Mouse (Mus musculus) c-Kit-positive CD71-negative TER-119-negative erythroid progenitor cells, embryonic 14.5 days (primary cell): Measurements from ENCODE around the gene Apopt1.
A peak's percentile ranks its signal among the peaks of the same experiment; 100 is the strongest.

Source experiments
- DNase-seq: peaks from one replicate; pipeline ENCODE4 v3.0.0-alpha.2; 2013; ENCODE audit warnings: low read depth

Gene Apopt1

DNA sequence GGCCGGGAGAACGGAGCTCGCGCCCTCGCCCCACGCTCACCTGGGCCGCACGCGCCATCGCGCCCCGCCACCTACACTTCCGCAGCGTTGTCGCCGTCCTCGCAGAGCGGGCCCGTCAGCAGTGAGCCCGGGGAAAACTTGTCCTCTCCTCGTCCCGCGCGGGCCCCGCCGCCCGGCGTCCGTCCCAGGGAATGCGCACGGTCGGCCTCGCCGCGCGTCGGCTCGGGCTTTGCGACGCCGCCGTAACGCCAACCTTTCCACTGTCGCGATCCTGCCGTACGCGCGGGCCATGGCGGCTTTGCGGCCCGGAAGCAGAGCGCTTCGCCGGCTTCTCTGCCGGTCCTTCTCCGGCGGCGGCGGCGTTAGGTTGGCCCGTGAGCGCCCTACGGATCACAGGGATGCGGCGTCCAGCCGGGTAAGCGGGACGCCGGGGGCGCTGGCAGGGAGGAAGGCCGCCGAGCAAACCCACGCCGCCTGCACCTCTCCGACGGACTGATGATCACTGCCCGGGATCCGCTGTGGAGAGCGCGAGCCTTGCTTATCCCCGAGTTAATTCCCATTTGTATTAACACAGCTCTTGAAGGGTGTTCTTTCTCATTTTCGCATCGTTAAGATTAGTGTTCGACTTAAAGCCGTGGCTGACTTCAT is at the start of gene Apopt1, which contains the start of gene Bag5:
Gene Apopt1 (plus strand): TSS at position 258 of the 648 bp plus-strand sequence.
Gene Bag5 (minus strand): TSS at position 254 of the 648 bp plus-strand sequence.
- peak; percentile 82 for DNase-seq

GRCm38 (mm10) chr12:111664144-111664634 is 48.9 kb upstream of the Apopt1 start:
- no peak for DNase-seq

- DNase-seq = no peak
These were observed 47.8 kb upstream of the Apopt1 start for GRCm38 (mm10) chr12:111665041-111665880.

- no peak for DNase-seq
These were observed 46.7 kb upstream of the Apopt1 start for GRCm38 (mm10) chr12:111666380-111666779.

DNA sequence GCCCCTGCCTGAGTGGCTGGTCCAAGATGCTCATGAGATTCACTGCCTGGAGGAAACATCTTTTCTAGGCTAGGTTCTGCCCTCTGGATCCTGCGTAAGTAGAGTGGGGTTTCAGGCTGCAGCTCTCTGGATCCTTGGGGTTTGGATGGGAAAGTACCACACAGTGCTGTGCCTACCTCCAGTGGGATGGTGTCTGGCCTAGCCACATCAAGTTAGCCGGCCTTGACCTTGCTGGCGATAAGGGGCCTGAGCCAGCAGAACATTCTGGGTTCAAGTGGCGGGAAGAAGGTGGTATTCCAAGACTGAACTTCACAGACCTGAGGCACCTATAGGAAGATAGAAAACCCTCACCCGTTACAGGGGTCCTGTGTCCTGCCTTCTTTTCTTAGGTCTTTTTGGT is 45.6 kb upstream of the Apopt1 start:
- no peak for DNase-seq

DNA sequence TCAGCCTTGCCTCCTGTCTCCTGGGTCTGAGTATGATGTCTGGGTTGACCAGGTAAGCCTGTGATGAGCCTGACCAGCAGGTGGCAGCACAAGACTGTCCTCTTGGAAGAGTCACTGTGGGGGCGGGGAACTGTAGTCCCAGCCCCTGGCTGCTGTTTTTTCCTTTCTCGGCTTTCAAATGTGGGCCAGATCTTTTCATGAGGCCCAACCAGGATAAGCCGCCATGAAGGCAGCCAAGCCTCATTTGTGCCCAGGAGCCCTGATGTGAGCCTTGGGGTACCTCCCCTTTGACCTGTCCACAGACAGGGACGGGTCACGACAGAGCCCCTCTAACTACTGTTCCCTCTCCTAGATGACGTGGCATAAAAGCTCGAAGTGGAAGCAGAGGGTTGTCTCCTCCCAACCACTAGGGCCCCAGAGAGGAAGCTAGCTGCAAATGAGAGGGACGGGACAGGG is 44.6 kb upstream of the Apopt1 start:
- peak; percentile 96 for DNase-seq

- DNase-seq = no peak
These were observed 43.9 kb upstream of the Apopt1 start for GRCm38 (mm10) chr12:111669000-111669788.

DNA sequence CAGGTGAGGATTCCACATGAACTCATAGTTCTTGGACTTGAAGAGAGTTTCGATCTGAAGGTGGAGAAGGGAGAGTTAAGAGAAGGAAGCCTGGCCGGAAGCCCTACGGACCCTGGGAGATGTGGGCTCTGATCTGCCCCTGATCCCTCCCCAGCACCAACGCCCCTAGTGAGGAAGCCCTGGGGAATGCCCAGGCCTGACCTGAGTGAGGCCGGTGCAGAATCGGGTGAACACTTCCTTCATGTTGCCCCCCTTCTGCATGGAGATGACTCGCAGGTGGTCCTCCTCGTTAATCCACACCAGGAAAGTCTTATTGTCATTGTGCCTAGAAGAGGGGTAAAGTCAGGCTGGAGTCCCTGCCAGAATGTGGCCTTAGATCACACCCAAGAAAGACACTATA is 43.1 kb upstream of the Apopt1 start:
- no peak for DNase-seq

- DNase-seq = no peak
These were observed 42.6 kb upstream of the Apopt1 start for GRCm38 (mm10) chr12:111670371-111670971.

DNA sequence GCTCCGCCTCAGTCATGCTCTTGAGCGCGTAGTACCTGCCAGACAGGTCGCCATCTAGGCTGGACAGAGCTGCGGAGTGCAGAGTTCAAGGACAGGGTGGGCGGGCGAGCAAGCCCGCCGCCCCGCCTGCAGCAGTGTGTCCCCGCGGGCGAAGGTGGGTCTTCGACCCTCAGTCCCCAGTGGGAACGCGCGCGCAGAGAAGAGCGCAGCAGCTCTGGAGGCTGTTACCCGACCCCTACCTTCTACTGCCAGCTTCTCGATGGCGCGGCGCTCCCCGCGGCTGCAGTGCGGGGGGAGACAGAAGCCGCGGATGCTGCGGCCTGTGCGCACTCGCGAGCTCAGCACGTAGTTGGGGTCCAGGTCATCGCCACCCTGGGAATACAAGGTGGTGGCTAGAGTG is 42.1 kb upstream of the Apopt1 start:
- no peak for DNase-seq

DNA sequence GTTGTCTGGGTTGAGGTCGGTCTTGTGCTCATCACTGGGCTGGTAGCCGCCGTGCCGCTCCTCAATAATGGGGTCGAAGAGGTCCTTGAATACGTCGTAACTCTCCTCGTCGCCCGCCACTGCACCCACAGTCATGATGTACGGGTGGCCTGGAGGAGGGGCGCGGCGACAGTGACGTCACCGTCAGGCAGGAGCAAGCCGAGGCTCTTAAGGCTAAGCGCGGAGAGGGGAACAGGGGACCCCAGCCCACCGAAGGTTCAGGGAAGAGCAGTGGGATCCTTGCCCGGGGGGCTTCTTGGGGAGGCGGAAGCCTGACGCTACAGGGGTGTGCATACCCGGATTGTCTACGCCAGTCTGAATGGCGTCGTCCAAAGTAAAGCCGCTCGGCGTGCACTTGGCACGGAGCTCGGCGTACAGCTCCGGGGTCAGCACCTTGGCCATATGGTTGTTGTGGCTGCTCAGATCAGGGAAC is 41.6 kb upstream of the Apopt1 start:
- DNase-seq = no peak

GRCm38 (mm10) chr12:111672176-111672575 is 40.9 kb upstream of the Apopt1 start, which contains the start of gene Ckb:
Gene Ckb (minus strand): TSS chr12:111672338.
- no peak for DNase-seq

DNA sequence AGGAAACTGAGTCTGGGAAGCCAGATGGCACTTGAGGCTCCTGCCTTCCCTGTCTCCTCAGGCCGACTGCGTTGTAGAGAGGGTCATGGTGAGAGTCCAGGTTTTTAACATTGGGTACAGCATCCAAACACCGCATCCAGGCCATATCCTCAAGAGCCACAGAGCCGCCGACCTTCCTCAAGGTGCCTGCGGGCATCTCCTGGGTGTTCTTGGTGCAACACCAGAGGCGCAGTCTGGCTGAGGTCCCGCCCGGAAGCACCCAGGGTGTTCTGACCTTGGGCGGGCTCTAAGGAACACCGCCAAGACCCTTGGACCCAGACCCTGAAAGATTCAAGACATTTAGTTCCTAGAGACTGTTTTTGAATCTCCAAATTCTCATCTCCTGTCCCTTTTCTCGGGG is 40.5 kb upstream of the Apopt1 start:
- DNase-seq = no peak

DNA sequence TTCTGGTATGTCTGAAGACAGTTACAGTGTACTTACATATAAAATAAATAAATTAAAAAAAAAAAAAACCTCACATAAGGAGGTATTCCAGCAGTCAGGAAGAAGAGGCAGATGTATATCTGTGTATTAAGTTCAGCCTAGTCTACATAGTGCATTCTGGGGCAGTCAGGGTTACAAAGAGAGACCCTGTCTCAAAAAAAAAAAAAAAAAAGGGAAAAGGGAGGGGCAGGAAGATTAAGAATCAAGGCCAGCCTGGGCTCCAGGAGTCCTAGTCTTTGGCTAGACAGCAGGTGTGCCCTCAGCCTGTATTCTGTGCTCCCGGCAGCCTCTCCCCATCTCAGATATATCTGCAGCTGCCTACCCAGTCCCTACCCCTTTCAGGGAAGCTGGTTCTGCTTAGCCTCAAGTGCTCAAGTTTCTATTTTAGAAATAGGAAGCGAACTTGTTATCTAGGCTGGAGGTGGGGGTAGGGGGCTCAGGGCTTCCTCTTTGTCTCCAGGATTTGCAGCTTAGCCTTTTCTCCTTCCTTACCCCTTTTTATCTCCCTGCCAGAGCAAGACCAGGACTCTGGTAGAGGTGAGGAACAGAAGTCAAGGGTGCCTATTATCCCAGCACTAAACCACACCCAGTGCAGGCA is 38.1 kb upstream of the Apopt1 start:
- no peak for DNase-seq

DNA sequence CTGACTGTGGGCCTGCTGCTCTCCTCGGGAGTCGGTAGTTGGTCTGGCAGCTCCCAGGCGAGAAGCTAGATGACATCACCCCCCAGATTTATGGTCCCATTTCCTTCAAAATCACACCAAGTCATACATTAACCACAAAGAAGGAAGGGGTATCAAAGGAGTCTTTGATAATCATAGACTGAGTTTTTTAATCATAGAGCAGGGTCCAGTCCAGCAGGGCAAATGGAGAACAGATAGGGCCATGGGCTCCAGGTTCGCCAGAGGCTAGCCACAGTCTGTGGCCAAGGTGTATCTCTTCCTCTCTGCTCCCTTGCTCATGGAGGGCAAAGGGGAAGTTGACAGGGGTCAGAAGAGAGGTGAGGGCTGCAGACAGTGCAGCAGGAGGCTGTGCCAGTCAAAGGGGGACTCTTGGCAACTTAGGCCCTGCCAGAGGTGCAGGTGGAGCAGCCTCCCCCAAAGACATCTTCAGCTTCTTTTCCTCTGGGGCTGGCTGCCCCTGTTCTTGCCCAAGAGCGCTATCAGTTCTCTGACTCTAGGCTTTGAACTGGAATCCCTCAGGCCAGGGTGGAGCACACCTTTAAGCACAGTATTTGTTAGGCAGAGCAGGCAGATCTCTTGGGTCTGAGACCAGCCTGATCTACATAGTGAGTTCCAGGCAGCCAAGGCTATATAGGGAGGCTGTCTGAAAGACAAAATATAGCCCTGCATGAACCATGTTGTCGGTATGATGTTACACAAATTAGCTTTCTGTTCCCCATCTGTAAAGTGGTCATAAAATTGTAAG is 37.1 kb upstream of the Apopt1 start:
- DNase-seq = no peak

DNA sequence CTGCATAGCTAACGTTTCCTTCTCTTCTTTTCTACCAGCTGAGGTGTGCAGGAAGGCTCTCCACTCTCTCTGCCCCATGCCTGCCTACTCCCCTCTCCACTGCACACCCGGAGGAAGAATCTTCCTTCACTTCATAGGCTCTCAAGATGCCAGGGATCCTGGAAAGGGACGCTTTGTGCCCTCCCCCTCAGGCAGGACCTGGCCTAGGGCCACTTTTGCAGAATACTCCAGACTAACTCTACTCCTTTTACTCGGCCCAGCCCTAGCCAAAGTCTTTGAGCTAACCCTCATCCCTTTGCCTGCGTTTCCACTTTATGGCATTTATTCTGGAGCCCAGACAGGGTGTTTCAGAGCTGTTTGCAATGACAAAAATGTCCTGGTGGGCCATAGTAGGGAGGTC is 35.6 kb upstream of the Apopt1 start:
- no peak for DNase-seq

DNA sequence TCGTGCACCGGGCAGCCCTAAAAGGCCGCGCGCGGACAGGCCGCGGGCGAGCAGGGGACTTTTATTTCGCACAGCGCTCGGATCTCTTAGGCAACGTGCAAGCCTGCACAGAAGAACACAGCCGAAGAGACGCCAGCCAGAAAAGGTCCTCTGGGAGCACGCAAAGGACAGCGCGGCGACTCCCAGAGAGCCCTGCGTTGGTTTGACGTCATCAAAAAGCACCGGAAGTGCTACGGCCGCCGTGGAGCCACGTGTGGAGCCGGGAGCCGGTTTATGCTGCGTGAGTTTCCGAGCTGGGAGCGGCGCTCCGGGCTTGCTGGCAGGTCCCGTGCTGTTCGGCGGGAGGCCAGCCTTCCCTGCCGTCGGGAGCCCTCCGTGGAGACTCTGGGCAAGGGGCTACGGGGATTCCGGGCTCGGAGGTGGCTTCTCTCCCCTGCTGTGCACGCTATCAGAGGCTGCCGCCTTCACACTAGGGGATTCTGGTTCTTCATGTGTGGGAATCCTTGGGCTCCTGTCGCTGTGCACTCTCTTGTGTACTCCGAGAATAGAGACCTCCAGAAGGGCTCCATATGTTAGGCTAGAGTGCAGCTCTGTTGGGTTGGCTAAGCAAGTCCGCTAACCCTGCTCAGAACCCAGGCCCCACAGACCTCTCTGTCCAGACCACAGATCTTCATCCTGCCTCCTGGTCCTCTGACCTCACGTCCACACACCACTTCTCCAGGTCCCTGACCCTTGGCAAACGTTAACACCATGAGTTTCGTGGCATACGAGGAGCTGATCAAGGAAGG is 35.0 kb upstream of the Apopt1 start, which contains the start of gene Trmt61a:
Gene Trmt61a (plus strand): TSS at position 224 of the 788 bp plus-strand sequence.
- peak; percentile 91 for DNase-seq

DNA sequence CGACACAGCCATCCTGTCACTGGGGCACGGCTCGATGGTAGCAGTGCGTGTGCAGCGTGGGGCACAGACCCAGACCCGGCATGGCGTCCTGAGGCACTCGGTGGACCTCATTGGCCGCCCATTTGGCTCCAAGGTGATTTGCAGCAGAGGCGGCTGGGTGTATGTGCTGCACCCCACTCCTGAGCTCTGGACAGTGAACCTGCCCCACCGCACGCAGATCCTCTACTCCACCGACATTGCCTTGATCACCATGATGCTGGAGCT is 34.5 kb upstream of the Apopt1 start:
- DNase-seq = no peak

- DNase-seq = no peak
These were observed 34.1 kb upstream of the Apopt1 start for GRCm38 (mm10) chr12:111678997-111679396.

GRCm38 (mm10) chr12:111680661-111681060 is 32.4 kb upstream of the Apopt1 start:
- DNase-seq = no peak
